Mouse (Mus musculus) brain, embryonic 18.5 days (tissue): ENCODE results near the gene Zbtb18.

ENCODE experiments used
- DNase-seq: peaks from one replicate; pipeline ENCODE4 v3.0.0-alpha.2; 2012; ENCODE audit warnings: low read depth, low spot score

Gene Zbtb18

GRCm38 (mm10) chr1:177442196-177442808, at the start of gene Zbtb18:
Gene Zbtb18 (plus strand): TSS chr1:177442351.
- DNase-seq: no peak

- DNase-seq: no peak
Measured at GRCm38 (mm10) chr1:177397455-177397854, 44.7 kb upstream of the Zbtb18 start.

GRCm38 (mm10) chr1:177405170-177405569, 37.0 kb upstream of the Zbtb18 start:
- DNase-seq: no peak

GRCm38 (mm10) chr1:177408690-177409089, 33.5 kb upstream of the Zbtb18 start:
- DNase-seq: no peak

- peak; percentile 14 for DNase-seq
Measured at GRCm38 (mm10) chr1:177410769-177411348, 31.3 kb upstream of the Zbtb18 start.

GRCm38 (mm10) chr1:177411359-177412358, 30.5 kb upstream of the Zbtb18 start:
- DNase-seq: peak; percentile 8

GRCm38 (mm10) chr1:177419331-177419730, 22.8 kb upstream of the Zbtb18 start:
- DNase-seq: no peak

- DNase-seq: no peak
Measured at GRCm38 (mm10) chr1:177420126-177420525, 22.0 kb upstream of the Zbtb18 start.

- no peak for DNase-seq
Measured at GRCm38 (mm10) chr1:177427862-177428261, 14.3 kb upstream of the Zbtb18 start.

- no peak for DNase-seq
Measured at GRCm38 (mm10) chr1:177428338-177428737, 13.8 kb upstream of the Zbtb18 start.

- DNase-seq: no peak
Measured at GRCm38 (mm10) chr1:177429067-177429466, 13.1 kb upstream of the Zbtb18 start.

GRCm38 (mm10) chr1:177440411-177440810, 1.7 kb upstream of the Zbtb18 start:
- no peak for DNase-seq

- DNase-seq: no peak
Measured at GRCm38 (mm10) chr1:177440981-177441491, 1.1 kb upstream of the Zbtb18 start.

- DNase-seq: peak; percentile 95
Measured at GRCm38 (mm10) chr1:177441492-177442195, 507 bp upstream of the Zbtb18 start.

- DNase-seq: no peak
Measured at GRCm38 (mm10) chr1:177442821-177443723, 921 bp downstream of the Zbtb18 start.

GRCm38 (mm10) chr1:177443724-177444482, 1.8 kb downstream of the Zbtb18 start:
- DNase-seq: no peak

- DNase-seq: no peak
Measured at GRCm38 (mm10) chr1:177444483-177444810, 2.3 kb downstream of the Zbtb18 start.

GRCm38 (mm10) chr1:177444941-177445340, 2.8 kb downstream of the Zbtb18 start:
- no peak for DNase-seq

- no peak for DNase-seq
Measured at GRCm38 (mm10) chr1:177445461-177446130, 3.4 kb downstream of the Zbtb18 start.
